9 mouse cellular contexts compared by ENCODE assay signal in the genomic region with DNA sequence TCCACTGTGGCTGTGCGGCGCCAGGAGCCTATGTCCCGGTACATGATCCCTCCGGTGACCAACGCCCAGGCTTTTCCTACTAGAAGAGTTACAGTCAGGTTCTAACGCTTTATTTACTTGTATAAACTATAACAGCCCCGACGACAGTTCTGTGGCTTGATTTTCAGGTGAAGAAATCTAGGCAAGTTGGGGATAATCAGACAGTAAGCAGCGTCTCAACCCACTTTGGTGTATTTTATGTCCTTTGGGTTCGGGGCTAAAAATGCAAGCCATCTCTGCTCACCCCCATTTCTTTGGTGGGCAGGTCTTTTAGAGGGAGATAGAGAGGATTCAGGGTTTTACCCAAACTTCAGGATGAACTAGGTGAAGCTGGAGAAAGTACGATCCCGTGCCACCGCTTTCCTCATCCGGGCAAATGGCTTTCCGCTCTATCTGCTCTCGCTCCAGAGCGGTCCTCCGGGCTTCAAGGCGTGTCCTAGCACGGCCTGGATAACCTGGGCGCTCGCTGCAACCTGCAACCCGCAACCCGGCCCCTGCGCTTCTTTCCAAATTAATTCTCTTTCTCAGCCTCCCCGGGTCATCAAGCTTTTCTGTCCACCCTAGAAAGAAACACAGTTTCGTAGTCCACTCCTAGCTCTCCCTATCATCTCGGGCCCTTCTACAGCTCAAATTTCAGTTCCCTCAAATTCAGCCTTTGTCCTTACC. TPM values are rescaled to one million over a fixed set of nuclear protein-coding genes. Genes with fewer than 3 reads are reported as not detected.
DNase-seq lines count a peak whose midpoint lies in the region; ATAC-seq lines count a peak whose summit lies in the region.
"Had no signal": no experiment of that assay in that cellular context is flagged by ENCODE, and none has a peak within 500 bp of the region (broad histone marks: within the 10 kb centered on the region; RNA-seq: fewer than 3 reads in every experiment).

No protein-coding gene starts in this region.

- DNase-seq in kidney, adult 18-20 months, result peak; percentile 26
- no peak for DNase-seq in kidney, adult 11 months
- DNase-seq in intestine, embryonic 14.5 days (ENCODE audit: low spot score), result peak; percentile 73
- DNase-seq in natural killer cell, adult 2 months (ENCODE audit: low spot score in 2 of 2), result no peak
- DNase-seq in frontal cortex, postnatal 25 days (ENCODE audit: low spot score in 2 of 2), result no peak
- no peak for DNase-seq in thymus, postnatal 25 days

- H3K9me3 ChIP-seq in embryonic facial prominence, embryonic 12.5 days, result no peaks in the 10 kb centered on the region
- no peaks in the 10 kb centered on the region for H3K9me3 ChIP-seq in intestine, embryonic 14.5 days (ENCODE audit: control insufficient read depth, low read length)
- no peaks in the 10 kb centered on the region for H3K9me3 ChIP-seq in midbrain, embryonic 13.5 days

- WGBS in embryonic facial prominence, embryonic 12.5 days, result 1% methylated on average over 28 of the region's 28 CpGs
- 1% methylated on average over 28 of the region's 28 CpGs for WGBS in intestine, embryonic 14.5 days
- WGBS in midbrain, embryonic 13.5 days, result 1% methylated on average over 28 of the region's 28 CpGs

- peaks cover 10% of the 10 kb centered on the region for H3K4me1 ChIP-seq in embryonic facial prominence, embryonic 12.5 days
- peaks cover 5% of the 10 kb centered on the region; the same call in 1 of the 2 replicates for H3K4me1 ChIP-seq in intestine, embryonic 14.5 days (replicated peaks; ENCODE audit: control insufficient read depth, insufficient read depth, low read length)
- H3K4me1 ChIP-seq in midbrain, embryonic 13.5 days (replicated peaks), result peaks cover 20% of the 10 kb centered on the region

- H3K9ac ChIP-seq in embryonic facial prominence, embryonic 12.5 days, result no peak overlapping the region
- peak overlapping the region; percentile 53 for H3K9ac ChIP-seq in intestine, embryonic 14.5 days (ENCODE audit: low read length)
- H3K9ac ChIP-seq in midbrain, embryonic 13.5 days (replicated peaks), result no peak overlapping the region

- H3K4me3 ChIP-seq in embryonic facial prominence, embryonic 12.5 days, result peak overlapping the region; percentile 16
- H3K4me3 ChIP-seq in intestine, embryonic 14.5 days (ENCODE audit: low read depth, low read length), result peak overlapping the region; percentile 39
- H3K4me3 ChIP-seq in midbrain, embryonic 13.5 days (replicated peaks), result peak overlapping the region; percentile 24

- H3K27ac ChIP-seq in embryonic facial prominence, embryonic 12.5 days, result no peak overlapping the region
- H3K27ac ChIP-seq in intestine, embryonic 14.5 days (ENCODE audit: low read depth), result peak overlapping the region; percentile 71
- no peak overlapping the region for H3K27ac ChIP-seq in midbrain, embryonic 13.5 days
- H3K27ac ChIP-seq: macrophage had no signal

- no peaks in the 10 kb centered on the region for H3K36me3 ChIP-seq in embryonic facial prominence, embryonic 12.5 days
- no peaks in the 10 kb centered on the region for H3K36me3 ChIP-seq in intestine, embryonic 14.5 days (ENCODE audit: control insufficient read depth, insufficient read depth, low read length)
- H3K36me3 ChIP-seq in midbrain, embryonic 13.5 days, result no peaks in the 10 kb centered on the region

- ATAC-seq in embryonic facial prominence, embryonic 12.5 days (ENCODE audit: insufficient number of reproducible peaks, insufficient read depth, low FRiP score, low TSS enrichment), result no peak
- ATAC-seq in intestine, embryonic 14.5 days (replicated peaks; ENCODE audit: low FRiP score, low TSS enrichment, low read depth), result no peak
- ATAC-seq in midbrain, embryonic 13.5 days, result no peak

- peak overlapping the region; percentile 34 for H3K4me2 ChIP-seq in embryonic facial prominence, embryonic 12.5 days (replicated peaks)
- H3K4me2 ChIP-seq in intestine, embryonic 14.5 days (ENCODE audit: low read length), result peak overlapping the region; percentile 45
- peak overlapping the region; percentile 42 for H3K4me2 ChIP-seq in midbrain, embryonic 13.5 days (replicated peaks)

- peaks cover 76% of the 10 kb centered on the region for H3K27me3 ChIP-seq in embryonic facial prominence, embryonic 12.5 days
- peaks cover 58% of the 10 kb centered on the region for H3K27me3 ChIP-seq in intestine, embryonic 14.5 days (replicated peaks; ENCODE audit: control insufficient read depth, insufficient read depth, low read length)
- H3K27me3 ChIP-seq in midbrain, embryonic 13.5 days, result peaks cover 94% of the 10 kb centered on the region

RNA-seq across cellular contexts. Expression of a gene that starts 0.5 kb away (rescaled TPM):
- polyA plus RNA-seq in embryonic facial prominence, embryonic 12.5 days (2016; fragmentation: Nextera tagmentation; extraction: Ambion mirVana), result not detected in 2 replicates
- 26.6 and 30.9 TPM in 2 replicates for polyA plus RNA-seq in intestine, embryonic 14.5 days (2014; fragmentation: Nextera tagmentation; extraction: Ambion mirVana)
- not detected in 2 replicates for polyA plus RNA-seq in midbrain, embryonic 13.5 days (2015; fragmentation: Nextera tagmentation; extraction: Ambion mirVana)

Comparison
In these comparisons a context has a peak if more than half of its experiments do, and no peak if none do; other contexts are left out.
1. DNase-seq: peak in kidney, adult 18-20 months (single experiment) and intestine, embryonic 14.5 days (single experiment); none in kidney, adult 11 months (single experiment), natural killer cell, adult 2 months (0 of 2), frontal cortex, postnatal 25 days (0 of 2) and thymus, postnatal 25 days (single experiment).
2. RNA of a gene that starts 0.5 kb away (polyA plus RNA-seq): 26.6 to 30.9 TPM in intestine, embryonic 14.5 days; not detected in midbrain, embryonic 13.5 days and not detected in embryonic facial prominence, embryonic 12.5 days; every median in the first group is over 10 times any median in the second.
3. Peak in every context shown above with its lines, with median percentiles within 50 percentile points of each other: H3K4me2 ChIP-seq and H3K4me3 ChIP-seq.